Mouse (Mus musculus): ENCODE measurements around the gene Creg1. TPM values are rescaled to one million over a fixed set of nuclear protein-coding genes. Genes with fewer than 3 reads are reported as not detected.

Creg1 gene
- polyA plus RNA-seq, 1 experiment from 2014 or later, result 26.3 TPM

DNA sequence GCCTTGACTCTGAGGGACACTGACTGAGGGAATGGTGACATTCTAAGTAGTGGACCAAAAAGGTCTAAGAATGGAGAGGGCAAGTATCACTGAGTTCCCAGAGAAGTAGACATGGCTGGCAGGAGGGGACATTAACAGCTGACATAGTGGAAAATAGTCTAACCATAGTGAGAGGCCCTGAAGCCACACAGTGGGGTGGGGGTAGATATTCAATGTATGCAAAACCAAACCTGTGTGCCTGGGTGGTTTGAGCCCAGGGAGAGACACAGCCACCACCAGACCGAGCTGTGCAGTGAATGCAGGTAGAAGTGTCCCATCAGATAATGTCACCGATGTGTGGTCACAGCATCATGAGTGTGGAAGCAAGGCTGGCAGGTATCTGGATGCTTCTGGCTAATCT, 58.5 kb downstream of the Creg1 start:
- Histone ChIP-seq H3K4me1 (peaks cover 17% of the 10 kb centered on the region), H3K4me3 (replicated peaks) (no peak overlapping the region), H3K9ac (no peak overlapping the region), H3K27ac (no peak overlapping the region), H3K9me3 (no peaks in the 10 kb centered on the region), H3K27me3 (peaks cover 73% of the 10 kb centered on the region), H3K36me3 (replicated peaks) (no peaks in the 10 kb centered on the region), H3K4me2 (no peak overlapping the region)
- 84% methylated on average over 2 of the region's 2 CpGs for WGBS
- no peak for ATAC-seq (ENCODE audit: low FRiP score)

Other genes with a start within 250 kb of the Creg1 start
- gene Mpzl1, start 129.2 kb upstream of the Creg1 start, polyA plus RNA-seq (2016; fragmentation: Nextera tagmentation; extraction: Ambion mirVana), result 125 and 126 TPM in 2 replicates
- 6.7 and 8.1 TPM in 2 replicates for gene Rcsd1, start 54.0 kb upstream of the Creg1 start, polyA plus RNA-seq (2016; fragmentation: Nextera tagmentation; extraction: Ambion mirVana)
- gene Cd247, start 24.9 kb downstream of the Creg1 start, polyA plus RNA-seq (2016; fragmentation: Nextera tagmentation; extraction: Ambion mirVana), result 1.1 and 2.4 TPM in 2 replicates
- gene Pou2f1, start 238.9 kb downstream of the Creg1 start, polyA plus RNA-seq (2016; fragmentation: Nextera tagmentation; extraction: Ambion mirVana), result 27.8 and 29.6 TPM in 2 replicates